Mouse (Mus musculus) ES-E14 (cell line): Measurements from ENCODE around the gene Rmdn2. TPM values are rescaled to one million over a fixed set of nuclear protein-coding genes. Genes with fewer than 3 reads are reported as not detected.

Source experiments
- DNase-seq: peaks from one replicate; pipeline ENCODE4 v3.0.0-alpha.2; 2013; ENCODE audit warnings: low read depth, low spot score
- H3K27ac ChIP-seq: 2 replicates; pipeline ENCODE4 v1.5.1; 2012; ENCODE audit warnings: low read depth, mild to moderate bottlenecking, low read length, moderate library complexity, mixed read lengths; ENCODE audit not compliant: poor library complexity, insufficient read depth, severe bottlenecking
- H3K36me3 ChIP-seq: 2 replicates; pipeline ENCODE4 v1.6.1; 2012; ENCODE audit warnings: mild to moderate bottlenecking, low read length, moderate library complexity, mixed read lengths; ENCODE audit not compliant: control insufficient read depth, poor library complexity, insufficient read depth, severe bottlenecking
- H3K4me1 ChIP-seq, 2 experiments: fragments of 150-350 bp in 1 of 2; sonication (generic) in 1 of 2; 2 replicates each; pipeline ENCODE4 v1.6.1; 2012; ENCODE audit warnings: low read length in 2 of 2, mild to moderate bottlenecking in 1 of 2, mixed read lengths in 1 of 2; ENCODE audit not compliant: control insufficient read depth in 2 of 2, insufficient read depth in 2 of 2, poor library complexity in 1 of 2
- H3K4me3 ChIP-seq, 2 experiments: fragments of 150-350 bp in 1 of 2; sonication (generic) in 1 of 2; 2 replicates each; pipeline ENCODE4 v1.5.1; 2012; ENCODE audit warnings: low read length in 2 of 2, low read depth in 1 of 2, mild to moderate bottlenecking in 1 of 2, mixed read lengths in 1 of 2; ENCODE audit not compliant: insufficient read depth in 1 of 2, poor library complexity in 1 of 2, severe bottlenecking in 1 of 2
- H3K9ac ChIP-seq: 2 replicates; pipeline ENCODE4 v1.6.1; 2012; ENCODE audit warnings: low read depth, mild to moderate bottlenecking, low read length, mixed read lengths; ENCODE audit not compliant: poor library complexity, insufficient read depth, severe bottlenecking
- H3K9me3 ChIP-seq: fragments of 150-350 bp; sonication (generic); 2 replicates; pipeline ENCODE4 v1.6.1; 2012; ENCODE audit warnings: low read depth, mild to moderate bottlenecking, low read length; ENCODE audit not compliant: control insufficient read depth, insufficient read depth
- CHD2 ChIP-seq: IDR thresholded peaks from 2 replicates; pipeline ENCODE4 v1.6.1; 2014; ENCODE audit warnings: mild to moderate bottlenecking, low read depth, low read length, inconsistent platforms
- HCFC1 ChIP-seq: IDR thresholded peaks from 2 replicates; pipeline ENCODE4 v1.6.1; 2012; ENCODE audit warnings: low read length, inconsistent platforms, borderline replicate concordance; ENCODE audit not compliant: insufficient read depth
- MAFK ChIP-seq: IDR thresholded peaks from 2 replicates; pipeline ENCODE4 v1.6.1; 2014; ENCODE audit warnings: mild to moderate bottlenecking, low read depth, low read length, inconsistent platforms; ENCODE audit not compliant: insufficient read depth
- ZC3H11A ChIP-seq: IDR thresholded peaks from 2 replicates; pipeline ENCODE4 v1.6.1; 2012; ENCODE audit warnings: low read depth, mild to moderate bottlenecking, inconsistent platforms, low read length, borderline replicate concordance
- ZNF384 ChIP-seq: IDR thresholded peaks from 2 replicates; pipeline ENCODE4 v1.6.1; 2012; ENCODE audit warnings: low read depth, low read length, inconsistent platforms
- in situ Hi-C, 2 experiments: fragments of 600-800 bp; cut with MboI; formaldehyde crosslinking; loops; one replicate each; pipeline ENCODE4 v1.15.1; 2025; ENCODE audit warnings: low sequenced_read_pairs in 2 of 2, inconsistent platforms in 1 of 2; ENCODE audit not compliant: unreplicated experiment in 2 of 2
- total RNA-seq: library from RNA; depleted of rRNA; stranded (reverse); fragments of 300-350 nt; gene quantifications from 2 replicates; pipeline ENCODE4 v1.2.3, GENCODE M21; 2012

The Rmdn2 gene
- total RNA-seq, 1 experiment = 11.3 TPM

- no peak for TF ChIP-seq ZNF384
- TF ChIP-seq HCFC1 = no peak
- no peak for TF ChIP-seq ZC3H11A
- no peak for TF ChIP-seq MAFK
- no peak for TF ChIP-seq CHD2
- H3K36me3 ChIP-seq = no peaks in the 10 kb centered on the region
- no peaks in the 10 kb centered on the region for H3K9me3 ChIP-seq
- H3K4me3 ChIP-seq = no peak overlapping the region
- H3K4me1 ChIP-seq = peaks cover 0 to 8% of the 10 kb centered on the region in 2 experiments; a peak in 1 of 4 replicates
- in situ Hi-C loops = no loop called here
- no peak overlapping the region for H3K9ac ChIP-seq
- DNase-seq = no peak
- H3K27ac ChIP-seq = no peak overlapping the region
Measured at GRCm38 (mm10) chr17:79710246-79710842, 98.7 kb downstream of the Rmdn2 start.

- H3K4me1 ChIP-seq = peaks cover 0 to 8% of the 10 kb centered on the region in 2 experiments; a peak in 1 of 4 replicates
- H3K27ac ChIP-seq = no peak overlapping the region
- H3K9me3 ChIP-seq = no peaks in the 10 kb centered on the region
- DNase-seq = no peak
- no peak overlapping the region for H3K9ac ChIP-seq
- in situ Hi-C loops = no loop called here
- H3K36me3 ChIP-seq = no peaks in the 10 kb centered on the region
- no peak overlapping the region for H3K4me3 ChIP-seq
- TF ChIP-seq MAFK (no peak), ZNF384 (no peak), HCFC1 (no peak), ZC3H11A (no peak), CHD2 (no peak)
Measured at GRCm38 (mm10) chr17:79711944-79712343, 100.3 kb downstream of the Rmdn2 start.

- H3K4me1 ChIP-seq = peaks cover 0 to 8% of the 10 kb centered on the region in 2 experiments; a peak in 1 of 4 replicates
Measured at GRCm38 (mm10) chr17:79712536-79712935, 100.9 kb downstream of the Rmdn2 start.

DNA sequence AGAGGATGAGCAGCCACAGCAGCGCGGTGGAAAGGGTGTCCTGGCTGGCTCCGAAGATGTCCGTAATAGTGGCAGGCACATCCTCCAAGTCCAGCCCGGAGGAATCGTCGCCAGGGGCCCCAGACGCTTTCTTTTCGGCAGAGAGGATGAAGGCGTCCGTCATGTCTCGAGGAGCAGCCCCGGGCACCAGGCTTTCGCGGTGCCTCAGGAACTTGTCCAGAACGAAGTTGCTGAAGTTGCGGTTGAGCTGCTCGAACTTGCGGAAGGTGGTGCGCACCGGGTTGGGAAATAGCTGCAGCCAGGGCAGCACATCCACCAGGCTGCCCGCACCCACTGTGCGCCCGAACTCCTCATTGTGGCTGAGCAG, 101.6 kb downstream of the Rmdn2 start:
- Histone ChIP-seq H3K4me1 (peaks cover 0 to 8% of the 10 kb centered on the region in 2 experiments; a peak in 1 of 4 replicates), H3K36me3 (no peaks in the 10 kb centered on the region)

More at GRCm38 (mm10) chr17:79712536-79712935, 100.9 kb downstream of the Rmdn2 start:
- in situ Hi-C loops = no loop called here
- 0 out of 2 replicates have a peak, but pooled peaks have one; percentile 49 for TF ChIP-seq ZNF384
- TF ChIP-seq CHD2 = no peak
- Histone ChIP-seq H3K36me3 (no peaks in the 10 kb centered on the region), H3K4me3 (no peak overlapping the region), H3K9ac (no peak overlapping the region), H3K9me3 (no peaks in the 10 kb centered on the region), H3K27ac (no peak overlapping the region)
- DNase-seq = no peak

More for the DNA sequence above, 101.6 kb downstream of the Rmdn2 start:
- Histone ChIP-seq H3K27ac (no peak overlapping the region), H3K4me3 (peak overlapping the region; percentile 34 to 53), H3K9me3 (no peaks in the 10 kb centered on the region), H3K9ac (no peak overlapping the region)
- in situ Hi-C loops = no loop called here
- TF ChIP-seq MAFK (no peak), HCFC1 (no peak), ZNF384 (no peak), CHD2 (no peak), ZC3H11A (no peak)
- DNase-seq = no peak
